Comparison of ENCODE assay signal across 13 mouse cellular contexts in the genomic region with DNA sequence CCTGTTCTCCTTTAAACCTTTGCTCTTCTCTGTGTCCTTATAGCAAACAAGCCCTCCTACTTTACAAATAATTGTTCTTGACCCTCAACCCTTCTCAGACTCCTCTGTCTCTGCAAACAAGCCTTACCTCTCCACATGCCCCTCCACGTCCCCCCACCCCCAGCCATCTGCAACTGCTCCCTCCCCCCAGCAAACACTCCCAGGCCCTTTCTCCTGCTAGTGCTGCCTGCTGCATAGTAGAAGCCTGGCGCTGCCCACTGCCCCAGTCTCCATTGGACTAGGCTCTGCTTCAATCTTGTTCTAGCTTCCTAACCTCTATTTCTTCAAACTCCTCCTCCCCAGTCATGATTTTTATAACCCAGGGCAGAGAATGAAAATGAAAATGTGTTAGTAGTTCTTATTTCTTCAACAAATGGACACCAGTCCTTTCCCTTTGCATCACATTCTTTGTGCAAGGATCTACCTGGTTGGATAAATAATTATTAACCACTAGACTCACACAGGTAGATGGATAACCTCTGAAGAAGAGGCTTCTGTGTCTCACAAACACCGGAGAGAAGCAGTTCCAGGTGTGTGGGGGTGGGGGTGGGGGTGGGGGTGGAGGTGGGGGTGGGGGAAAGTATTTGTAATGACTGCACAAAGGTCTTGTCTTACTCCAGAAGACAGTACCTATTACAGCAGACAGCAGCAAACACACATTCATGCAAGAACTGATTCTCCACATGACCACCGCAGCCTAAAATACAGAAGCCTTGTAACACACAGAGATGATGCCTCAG.
DNase-seq lines count a peak whose midpoint lies in the region; ATAC-seq lines count a peak whose summit lies in the region.
"Had no signal": no experiment of that assay in that cellular context is flagged by ENCODE, and none has a peak within 500 bp of the region (broad histone marks: within the 10 kb centered on the region; RNA-seq: fewer than 3 reads in every experiment).

No protein-coding gene starts in this region.

- peak overlapping the region; percentile 65 for H3K27ac ChIP-seq in heart, embryonic 15.5 days
- H3K27ac ChIP-seq in midbrain, embryonic 12.5 days (replicated peaks) = no peak overlapping the region
- H3K27ac ChIP-seq in midbrain, embryonic 15.5 days = no peak overlapping the region
- H3K27ac ChIP-seq in limb, embryonic 15.5 days = 0 out of 2 replicates have a peak overlapping the region, but pooled peaks have one; percentile 62
- H3K27ac ChIP-seq: forebrain, embryonic 15.5 days; neural tube, embryonic 13.5 days had no signal

- 63% methylated on average over 4 of the region's 4 CpGs for WGBS in heart, embryonic 15.5 days
- WGBS in midbrain, embryonic 12.5 days = 45% methylated on average over 4 of the region's 4 CpGs
- 46% methylated on average over 4 of the region's 4 CpGs for WGBS in midbrain, embryonic 15.5 days
- whole genome bisulfite sequencing in limb, embryonic 15.5 days = 46% methylated on average over 4 of the region's 4 CpGs

- no peak overlapping the region for H3K4me3 ChIP-seq in heart, embryonic 15.5 days
- no peak overlapping the region for H3K4me3 ChIP-seq in midbrain, embryonic 12.5 days
- H3K4me3 ChIP-seq in midbrain, embryonic 15.5 days = no peak overlapping the region
- H3K4me3 ChIP-seq in limb, embryonic 15.5 days = no peak overlapping the region
- H3K4me3 ChIP-seq: forebrain, embryonic 15.5 days; megakaryocyte, embryonic 14.5 days; neural tube, embryonic 13.5 days had no signal

- H3K36me3 ChIP-seq in heart, embryonic 15.5 days = peaks cover 5% of the 10 kb centered on the region; the same call in 1 of the 2 replicates
- H3K36me3 ChIP-seq in midbrain, embryonic 12.5 days = no peaks in the 10 kb centered on the region
- no peaks in the 10 kb centered on the region for H3K36me3 ChIP-seq in midbrain, embryonic 15.5 days (replicated peaks)
- H3K36me3 ChIP-seq in limb, embryonic 15.5 days = no peaks in the 10 kb centered on the region
- H3K36me3 ChIP-seq: forebrain, embryonic 15.5 days; neural tube, embryonic 13.5 days had no signal

- no peak overlapping the region for H3K9ac ChIP-seq in heart, embryonic 15.5 days
- H3K9ac ChIP-seq in midbrain, embryonic 12.5 days (replicated peaks) = 0 out of 2 replicates have a peak overlapping the region, but pooled peaks have one; percentile 4
- H3K9ac ChIP-seq in midbrain, embryonic 15.5 days = no peak overlapping the region
- no peak overlapping the region for H3K9ac ChIP-seq in limb, embryonic 15.5 days
- H3K9ac ChIP-seq: forebrain, embryonic 15.5 days; neural tube, embryonic 13.5 days had no signal

- H3K9me3 ChIP-seq in heart, embryonic 15.5 days (replicated peaks) = no peaks in the 10 kb centered on the region
- H3K9me3 ChIP-seq in midbrain, embryonic 12.5 days = no peaks in the 10 kb centered on the region
- no peaks in the 10 kb centered on the region for H3K9me3 ChIP-seq in midbrain, embryonic 15.5 days
- H3K9me3 ChIP-seq in limb, embryonic 15.5 days = no peaks in the 10 kb centered on the region
- H3K9me3 ChIP-seq: forebrain, embryonic 15.5 days had no signal

- H3K4me2 ChIP-seq in heart, embryonic 15.5 days = 0 out of 2 replicates have a peak overlapping the region, but pooled peaks have one; percentile 1
- H3K4me2 ChIP-seq in midbrain, embryonic 12.5 days (replicated peaks) = no peak overlapping the region
- no peak overlapping the region for H3K4me2 ChIP-seq in midbrain, embryonic 15.5 days
- H3K4me2 ChIP-seq in limb, embryonic 15.5 days = no peak overlapping the region
- H3K4me2 ChIP-seq: forebrain, embryonic 15.5 days; neural tube, embryonic 13.5 days had no signal

- H3K4me1 ChIP-seq in heart, embryonic 15.5 days (replicated peaks) = peaks cover 39% of the 10 kb centered on the region
- peaks cover 16% of the 10 kb centered on the region for H3K4me1 ChIP-seq in midbrain, embryonic 12.5 days
- H3K4me1 ChIP-seq in midbrain, embryonic 15.5 days = 0 out of 2 replicates have a peak, but pooled peaks cover 8% of the 10 kb centered on the region
- peaks cover 37% of the 10 kb centered on the region for H3K4me1 ChIP-seq in limb, embryonic 15.5 days
- H3K4me1 ChIP-seq: forebrain, embryonic 15.5 days had no signal

- DNase-seq in heart, adult 11 months = no peak
- DNase-seq in right cerebral cortex, adult 18-20 months = no peak
- no peak for DNase-seq in spleen, adult 12 weeks (ENCODE audit: low spot score)
- DNase-seq in thymus, postnatal 25 days = no peak
- DNase-seq: cerebellum, adult 9-11 months; gastrocnemius, postnatal 14 days had no signal

- H3K27me3 ChIP-seq in heart, embryonic 15.5 days = no peaks in the 10 kb centered on the region
- no peaks in the 10 kb centered on the region for H3K27me3 ChIP-seq in midbrain, embryonic 12.5 days
- no peaks in the 10 kb centered on the region for H3K27me3 ChIP-seq in midbrain, embryonic 15.5 days (replicated peaks)
- H3K27me3 ChIP-seq in limb, embryonic 15.5 days = no peaks in the 10 kb centered on the region
- H3K27me3 ChIP-seq: forebrain, embryonic 15.5 days; neural tube, embryonic 13.5 days had no signal

- no peak for ATAC-seq in heart, embryonic 15.5 days (replicated peaks; ENCODE audit: insufficient number of reproducible peaks, insufficient read depth, low FRiP score, low read depth)
- no peak for ATAC-seq in midbrain, embryonic 12.5 days (ENCODE audit: low FRiP score, low read depth)
- no peak for ATAC-seq in midbrain, embryonic 15.5 days (replicated peaks)
- no peak for ATAC-seq in limb, embryonic 15.5 days (ENCODE audit: insufficient number of reproducible peaks, low FRiP score, low TSS enrichment, low read depth)
- ATAC-seq: forebrain, embryonic 15.5 days had no signal

Comparison
In these comparisons a context has a peak if more than half of its experiments do, and no peak if none do; other contexts are left out.
1. H3K27ac ChIP-seq: peak in heart, embryonic 15.5 days (single experiment) and limb, embryonic 15.5 days (single experiment); none in midbrain, embryonic 12.5 days (single experiment) and midbrain, embryonic 15.5 days (single experiment).